Mouse (Mus musculus): ENCODE data around the gene Cenpe. TPM values are rescaled to one million over a fixed set of nuclear protein-coding genes. Genes with fewer than 3 reads are reported as not detected.

The Cenpe gene
- polyA plus RNA-seq, 1 experiment from 2014 or later: 16.7 TPM

DNA sequence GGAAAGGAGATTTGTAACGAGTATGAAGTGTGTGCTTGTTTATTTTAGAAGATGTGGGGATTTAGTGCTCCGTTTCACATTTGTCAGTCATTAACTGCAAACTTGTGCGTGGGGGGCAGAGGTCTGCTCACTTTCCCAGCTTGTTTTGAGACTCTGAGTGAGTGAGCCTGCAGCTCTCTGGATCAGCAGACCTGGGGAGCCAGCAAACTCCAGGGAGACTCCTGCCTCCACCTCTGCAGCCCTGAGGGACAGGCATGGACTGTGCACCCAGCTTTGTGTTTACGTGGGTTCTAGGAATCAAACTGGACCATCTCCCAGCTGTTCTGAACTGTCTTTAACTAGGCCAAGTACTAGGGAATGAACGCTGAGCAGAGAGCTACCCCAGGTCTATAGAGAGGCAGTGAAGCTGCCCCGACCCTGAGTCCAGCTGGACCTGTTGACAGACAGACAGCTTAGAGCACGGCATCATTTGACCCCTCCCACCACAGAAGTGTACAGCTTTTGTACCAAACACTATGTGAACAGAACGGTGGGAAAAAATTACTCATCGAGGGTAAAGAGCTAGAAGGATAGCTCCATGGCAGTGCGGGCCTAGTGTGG lies 57.2 kb downstream of the Cenpe start:
- Histone ChIP-seq H3K4me1 (ENCODE audit: control insufficient read depth, low read depth, low read length) (no peaks in the 10 kb centered on the region), H3K9me3 (replicated peaks; ENCODE audit: control insufficient read depth, low read length) (no peaks in the 10 kb centered on the region), H3K4me3 (ENCODE audit: low read depth, low read length) (no peak overlapping the region), H3K9ac (ENCODE audit: low read depth, low read length) (no peak overlapping the region), H3K4me2 (ENCODE audit: low read depth, low read length) (no peak overlapping the region), H3K36me3 (ENCODE audit: control insufficient read depth, insufficient read depth) (peaks cover 65% of the 10 kb centered on the region), H3K27ac (ENCODE audit: low read length) (peak overlapping the region; percentile 50), H3K27me3 (ENCODE audit: control insufficient read depth, insufficient read depth, low read depth, low read length) (no peaks in the 10 kb centered on the region)
- peak; percentile 76 for ATAC-seq (ENCODE audit: low read depth)
- WGBS (ENCODE audit: insufficient replicate concordance): 83% methylated on average over 10 of the region's 10 CpGs

DNA sequence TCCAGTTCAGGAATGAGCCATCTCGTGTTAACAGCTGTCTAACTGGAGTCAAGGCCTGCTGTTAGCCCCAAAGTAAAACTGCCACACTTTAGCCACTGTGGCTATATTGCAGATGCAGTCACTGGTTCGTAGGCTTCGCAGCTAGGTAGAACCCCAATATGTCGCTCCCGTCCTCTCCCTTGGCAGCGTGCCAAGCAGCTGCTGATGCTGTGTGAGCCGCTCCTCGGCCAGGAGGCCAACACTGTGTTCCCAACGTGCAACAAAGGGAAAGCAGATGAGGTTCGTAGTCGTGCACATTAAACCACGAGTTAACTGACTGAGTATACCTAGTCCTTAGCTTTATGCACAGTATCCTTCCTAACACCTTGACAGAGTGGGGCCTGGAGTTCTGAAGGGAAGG lies 60.3 kb downstream of the Cenpe start:
- Histone ChIP-seq H3K27me3 (ENCODE audit: control insufficient read depth, insufficient read depth, low read depth, low read length) (no peaks in the 10 kb centered on the region), H3K9ac (ENCODE audit: low read depth, low read length) (no peak overlapping the region), H3K4me3 (ENCODE audit: low read depth, low read length) (no peak overlapping the region), H3K4me2 (ENCODE audit: low read depth, low read length) (no peak overlapping the region), H3K9me3 (replicated peaks; ENCODE audit: control insufficient read depth, low read length) (no peaks in the 10 kb centered on the region), H3K4me1 (ENCODE audit: control insufficient read depth, low read depth, low read length) (no peaks in the 10 kb centered on the region), H3K36me3 (ENCODE audit: control insufficient read depth, insufficient read depth) (peaks cover 47% of the 10 kb centered on the region), H3K27ac (ENCODE audit: low read length) (no peak overlapping the region)
- ATAC-seq (ENCODE audit: low read depth): no peak
- WGBS (ENCODE audit: insufficient replicate concordance): 88% methylated on average over 12 of the region's 12 CpGs

DNA sequence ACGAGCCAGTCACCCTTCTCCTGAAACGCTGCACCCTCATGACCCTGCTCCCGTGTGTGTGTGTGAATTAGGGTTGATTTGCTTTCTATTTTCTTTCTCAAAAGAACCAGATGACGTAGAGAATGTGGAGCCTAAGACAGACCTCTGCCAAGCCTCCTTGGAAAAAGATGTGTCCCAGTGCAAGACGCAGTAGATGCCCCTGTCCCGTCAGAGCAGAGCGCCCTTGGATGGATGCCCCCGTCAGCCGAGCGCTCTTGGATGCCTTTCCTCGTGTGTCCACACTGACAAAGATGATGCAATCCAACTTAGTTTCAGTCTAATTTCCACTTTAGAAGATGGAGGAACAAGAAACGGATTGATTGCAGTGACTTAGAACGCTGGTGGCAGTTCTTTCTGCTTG lies 60.7 kb downstream of the Cenpe start:
- no peaks in the 10 kb centered on the region for H3K4me1 ChIP-seq (ENCODE audit: control insufficient read depth, low read depth, low read length)
- no peak overlapping the region for H3K4me3 ChIP-seq (ENCODE audit: low read depth, low read length)
- peaks cover 43% of the 10 kb centered on the region for H3K36me3 ChIP-seq (ENCODE audit: control insufficient read depth, insufficient read depth)
- ATAC-seq (ENCODE audit: low read depth): no peak
- 85% methylated on average over 13 of the region's 13 CpGs for WGBS (ENCODE audit: insufficient replicate concordance)
- no peaks in the 10 kb centered on the region for H3K9me3 ChIP-seq (replicated peaks; ENCODE audit: control insufficient read depth, low read length)
- H3K27me3 ChIP-seq (ENCODE audit: control insufficient read depth, insufficient read depth, low read depth, low read length): no peaks in the 10 kb centered on the region
- H3K4me2 ChIP-seq (ENCODE audit: low read depth, low read length): no peak overlapping the region
- no peak overlapping the region for H3K27ac ChIP-seq (ENCODE audit: low read length)
- no peak overlapping the region for H3K9ac ChIP-seq (ENCODE audit: low read depth, low read length)

DNA sequence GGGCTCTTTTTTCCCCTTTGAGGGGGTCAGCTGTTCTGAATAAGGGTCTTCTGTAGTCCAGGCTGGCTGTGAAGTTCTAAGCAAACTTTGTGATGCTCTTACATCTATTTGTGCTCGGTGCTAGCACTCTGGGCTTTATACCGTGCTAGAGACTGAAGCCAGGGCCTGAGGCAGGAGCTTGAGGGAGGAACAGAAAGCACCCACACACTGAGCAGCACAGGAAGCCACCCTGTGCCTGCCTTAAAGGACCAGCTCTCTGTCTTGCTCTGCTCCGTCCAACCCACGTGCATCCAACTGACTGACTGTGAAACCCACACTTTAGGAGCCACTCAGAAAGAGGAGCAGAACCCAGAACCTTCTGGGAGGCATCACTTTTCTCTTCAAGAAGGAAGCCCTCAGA lies 67.8 kb downstream of the Cenpe start:
- no peak for ATAC-seq (ENCODE audit: low read depth)
- Histone ChIP-seq H3K9me3 (replicated peaks; ENCODE audit: control insufficient read depth, low read length) (no peaks in the 10 kb centered on the region), H3K27ac (ENCODE audit: low read length) (no peak overlapping the region), H3K36me3 (ENCODE audit: control insufficient read depth, insufficient read depth) (no peaks in the 10 kb centered on the region), H3K4me1 (ENCODE audit: control insufficient read depth, low read depth, low read length) (no peaks in the 10 kb centered on the region; the same call in 1 of the 2 replicates), H3K4me3 (ENCODE audit: low read depth, low read length) (no peak overlapping the region), H3K9ac (ENCODE audit: low read depth, low read length) (no peak overlapping the region), H3K4me2 (ENCODE audit: low read depth, low read length) (no peak overlapping the region), H3K27me3 (ENCODE audit: control insufficient read depth, insufficient read depth, low read depth, low read length) (no peaks in the 10 kb centered on the region)
- WGBS (ENCODE audit: insufficient replicate concordance): 52% methylated on average over 4 of the region's 4 CpGs

DNA sequence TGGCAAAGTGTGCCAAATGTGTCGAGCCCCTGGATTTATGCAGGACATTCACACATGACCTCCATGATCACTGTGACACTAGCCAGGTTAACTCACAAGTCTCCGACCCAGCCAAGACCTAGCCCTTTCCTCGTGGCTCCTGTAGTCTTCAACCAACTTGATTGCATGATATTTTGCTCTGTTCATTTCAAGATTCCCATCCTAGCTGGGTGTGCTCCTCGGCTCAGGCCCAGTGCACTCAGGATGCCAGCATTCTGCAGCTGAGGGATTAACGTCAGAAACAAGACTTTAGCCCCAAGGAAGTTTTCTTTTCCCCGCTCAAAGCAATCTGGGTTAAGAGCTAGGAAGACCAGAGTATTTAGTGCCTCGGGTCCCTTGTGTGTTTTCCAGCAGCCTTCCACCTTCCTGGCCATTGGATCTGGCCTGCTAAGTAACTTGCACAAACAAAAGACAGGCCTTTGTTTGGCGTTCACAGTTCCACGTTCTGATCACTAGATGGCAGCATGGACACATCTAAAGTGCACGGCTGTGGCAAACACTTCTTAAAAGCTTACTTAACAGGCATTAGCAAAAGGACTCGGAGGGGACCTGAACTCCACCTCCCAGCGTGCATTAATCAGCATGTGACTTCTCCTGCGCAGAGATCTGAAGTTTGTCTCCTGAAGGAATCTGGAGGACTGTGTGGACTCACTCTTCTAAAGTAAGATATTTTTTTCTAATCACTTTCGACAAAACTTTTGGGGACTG lies 68.5 kb downstream of the Cenpe start, which contains the start of gene Bdh2:
Bdh2 (plus strand) TSS at position 553 of the 747 bp plus-strand sequence.
- Histone ChIP-seq H3K4me1 (ENCODE audit: control insufficient read depth, low read depth, low read length) (no peaks in the 10 kb centered on the region; the same call in 1 of the 2 replicates), H3K4me2 (ENCODE audit: low read depth, low read length) (no peak within 1 kb of the TSS), H3K27me3 (ENCODE audit: control insufficient read depth, insufficient read depth, low read depth, low read length) (no peaks in the 10 kb centered on the region), H3K36me3 (ENCODE audit: control insufficient read depth, insufficient read depth) (no peaks in the 10 kb centered on the region), H3K9ac (ENCODE audit: low read depth, low read length) (no peak within 1 kb of the TSS), H3K9me3 (replicated peaks; ENCODE audit: control insufficient read depth, low read length) (no peaks in the 10 kb centered on the region), H3K4me3 (ENCODE audit: low read depth, low read length) (no peak within 1 kb of the TSS), H3K27ac (ENCODE audit: low read length) (no peak within 1 kb of the TSS)
- ATAC-seq (ENCODE audit: low read depth): 0 out of 2 replicates have a peak, but pooled peaks have one; percentile 30
- WGBS (ENCODE audit: insufficient replicate concordance): 24% methylated on average over 14 of the region's 14 CpGs

DNA sequence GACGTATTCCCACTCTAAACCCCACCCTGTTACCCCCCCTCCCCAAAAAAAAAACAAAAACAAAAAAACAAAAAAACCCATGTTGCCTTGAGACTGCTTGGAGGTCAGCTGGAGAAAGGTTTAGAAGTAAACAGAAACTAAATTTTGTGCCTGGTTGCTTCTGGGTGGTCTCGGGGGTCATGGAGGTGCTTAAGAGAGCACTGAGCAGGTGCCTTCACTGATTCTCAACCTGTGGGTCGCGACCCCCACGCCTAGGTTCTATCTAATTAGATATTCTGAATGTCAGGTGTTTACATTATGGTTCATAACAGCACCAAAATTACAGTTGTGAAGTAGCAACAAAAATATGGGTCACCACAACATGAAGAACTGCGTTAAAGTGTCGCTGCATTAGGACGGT lies 69.4 kb downstream of the Cenpe start:
- Histone ChIP-seq H3K27me3 (ENCODE audit: control insufficient read depth, insufficient read depth, low read depth, low read length) (no peaks in the 10 kb centered on the region), H3K9ac (ENCODE audit: low read depth, low read length) (no peak overlapping the region), H3K4me1 (ENCODE audit: control insufficient read depth, low read depth, low read length) (no peaks in the 10 kb centered on the region; the same call in 1 of the 2 replicates), H3K36me3 (ENCODE audit: control insufficient read depth, insufficient read depth) (no peaks in the 10 kb centered on the region), H3K27ac (ENCODE audit: low read length) (no peak overlapping the region), H3K4me3 (ENCODE audit: low read depth, low read length) (no peak overlapping the region), H3K4me2 (ENCODE audit: low read depth, low read length) (no peak overlapping the region), H3K9me3 (replicated peaks; ENCODE audit: control insufficient read depth, low read length) (no peaks in the 10 kb centered on the region)
- no peak for ATAC-seq (ENCODE audit: low read depth)
- WGBS (ENCODE audit: insufficient replicate concordance): 58% methylated on average over 8 of the region's 8 CpGs

DNA sequence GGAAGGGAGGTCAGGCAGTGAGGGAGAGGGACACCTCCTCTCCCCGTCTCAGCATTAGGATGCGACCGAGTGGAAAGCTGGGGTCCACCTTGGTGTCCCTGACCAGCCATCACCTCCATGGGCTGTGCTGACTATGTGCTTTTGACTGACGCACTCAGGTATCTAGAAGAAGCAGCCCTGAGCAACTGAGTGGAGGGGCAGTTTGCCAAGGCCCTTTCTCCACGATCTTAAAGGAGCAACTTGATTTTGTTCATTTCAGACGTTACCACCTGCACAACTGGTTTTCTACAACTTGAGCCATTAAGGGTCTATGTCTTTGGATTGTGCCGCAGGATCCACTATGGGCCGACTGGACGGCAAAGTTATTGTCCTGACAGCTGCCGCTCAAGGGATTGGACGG lies 72.9 kb downstream of the Cenpe start:
- no peak overlapping the region for H3K9ac ChIP-seq (ENCODE audit: low read depth, low read length)
- ATAC-seq (ENCODE audit: low read depth): no peak
- H3K27ac ChIP-seq (ENCODE audit: low read length): no peak overlapping the region
- H3K4me1 ChIP-seq (ENCODE audit: control insufficient read depth, low read depth, low read length): no peaks in the 10 kb centered on the region; the same call in 1 of the 2 replicates
- H3K4me2 ChIP-seq (ENCODE audit: low read depth, low read length): no peak overlapping the region
- H3K9me3 ChIP-seq (replicated peaks; ENCODE audit: control insufficient read depth, low read length): no peaks in the 10 kb centered on the region
- 69% methylated on average over 11 of the region's 11 CpGs for WGBS (ENCODE audit: insufficient replicate concordance)
- no peaks in the 10 kb centered on the region for H3K36me3 ChIP-seq (ENCODE audit: control insufficient read depth, insufficient read depth)
- H3K4me3 ChIP-seq (ENCODE audit: low read depth, low read length): no peak overlapping the region
- H3K27me3 ChIP-seq (ENCODE audit: control insufficient read depth, insufficient read depth, low read depth, low read length): no peaks in the 10 kb centered on the region

DNA sequence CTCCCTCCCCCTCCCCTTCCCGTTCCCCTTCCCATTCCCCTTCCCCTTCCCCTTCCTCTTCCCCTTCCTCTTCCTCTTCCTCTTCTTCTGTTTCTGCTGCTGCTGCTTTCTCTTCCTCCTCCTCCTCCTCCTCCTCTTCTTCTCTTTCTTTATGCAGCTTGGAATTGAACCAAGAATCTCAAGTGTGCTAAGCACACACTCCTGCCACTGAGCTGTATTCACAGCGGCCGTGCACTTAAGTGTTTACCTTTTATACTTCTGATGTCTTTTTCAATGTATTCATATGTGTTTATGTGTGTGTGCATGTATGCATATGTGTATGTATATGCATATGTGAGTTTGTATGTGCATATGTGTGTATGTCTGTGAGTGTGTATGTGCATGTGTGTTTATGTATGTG lies 73.5 kb downstream of the Cenpe start:
- Histone ChIP-seq H3K4me3 (ENCODE audit: low read depth, low read length) (no peak overlapping the region), H3K9ac (ENCODE audit: low read depth, low read length) (no peak overlapping the region), H3K4me1 (ENCODE audit: control insufficient read depth, low read depth, low read length) (no peaks in the 10 kb centered on the region; the same call in 1 of the 2 replicates), H3K27ac (ENCODE audit: low read length) (no peak overlapping the region), H3K27me3 (ENCODE audit: control insufficient read depth, insufficient read depth, low read depth, low read length) (no peaks in the 10 kb centered on the region), H3K9me3 (replicated peaks; ENCODE audit: control insufficient read depth, low read length) (no peaks in the 10 kb centered on the region), H3K36me3 (ENCODE audit: control insufficient read depth, insufficient read depth) (no peaks in the 10 kb centered on the region), H3K4me2 (ENCODE audit: low read depth, low read length) (no peak overlapping the region)
- WGBS (ENCODE audit: insufficient replicate concordance): 69% methylated on average over 3 of the region's 3 CpGs
- ATAC-seq (ENCODE audit: low read depth): no peak

DNA sequence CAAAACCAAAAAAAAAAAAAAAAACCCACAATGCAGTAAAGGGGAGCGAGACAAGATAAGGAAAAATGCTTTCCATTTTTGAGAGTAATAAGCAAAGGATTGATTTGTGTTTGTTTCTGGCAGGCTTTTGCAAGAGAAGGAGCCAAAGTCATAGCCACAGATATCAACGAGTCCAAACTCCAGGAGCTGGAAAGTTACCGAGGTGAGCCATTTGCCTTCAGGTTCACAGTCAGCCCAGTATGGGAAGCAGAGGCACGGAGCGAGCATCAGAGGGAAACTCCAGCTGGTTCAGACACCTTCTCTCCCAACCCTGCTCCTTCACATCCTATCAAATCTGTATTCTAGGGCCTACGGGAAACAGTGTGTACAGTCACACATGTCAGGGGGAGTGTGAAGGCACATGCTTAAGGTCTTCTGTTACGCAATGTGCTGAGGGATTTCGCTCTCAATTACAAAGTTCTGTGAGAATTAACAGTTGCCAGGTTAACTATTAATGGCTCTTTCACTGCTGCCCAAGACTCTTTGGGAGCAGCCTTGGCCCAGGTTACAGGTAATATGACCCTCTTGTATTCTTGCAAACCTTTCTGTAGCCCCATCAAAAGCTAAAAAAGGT lies 75.9 kb downstream of the Cenpe start:
- peak; percentile 48 for ATAC-seq (ENCODE audit: low read depth)
- no peaks in the 10 kb centered on the region for H3K4me1 ChIP-seq (ENCODE audit: control insufficient read depth, low read depth, low read length)
- no peak overlapping the region for H3K9ac ChIP-seq (ENCODE audit: low read depth, low read length)
- H3K36me3 ChIP-seq (ENCODE audit: control insufficient read depth, insufficient read depth): no peaks in the 10 kb centered on the region
- no peaks in the 10 kb centered on the region for H3K9me3 ChIP-seq (replicated peaks; ENCODE audit: control insufficient read depth, low read length)
- no peak overlapping the region for H3K4me3 ChIP-seq (ENCODE audit: low read depth, low read length)
- H3K27ac ChIP-seq (ENCODE audit: low read length): no peak overlapping the region
- H3K27me3 ChIP-seq (ENCODE audit: control insufficient read depth, insufficient read depth, low read depth, low read length): no peaks in the 10 kb centered on the region
- WGBS (ENCODE audit: insufficient replicate concordance): 55% methylated on average over 8 of the region's 8 CpGs
- H3K4me2 ChIP-seq (ENCODE audit: low read depth, low read length): no peak overlapping the region

Data from liver, embryonic 16.5 days (tissue).